Mouse (Mus musculus) kidney, postnatal 25 days (tissue): Measurements from ENCODE around the gene Ptms.
A peak's percentile ranks its signal among the peaks of the same experiment; 100 is the strongest.

Experiments
- DNase-seq, 2 experiments: peaks; one replicate each; pipeline ENCODE4 v3.0.0; 2021; ENCODE audit warnings: mixed read lengths in 2 of 2

Ptms gene

GRCm38 (mm10) chr6:124925941-124926340 lies 6.0 kb upstream of the Ptms start:
- no peak for DNase-seq

DNA sequence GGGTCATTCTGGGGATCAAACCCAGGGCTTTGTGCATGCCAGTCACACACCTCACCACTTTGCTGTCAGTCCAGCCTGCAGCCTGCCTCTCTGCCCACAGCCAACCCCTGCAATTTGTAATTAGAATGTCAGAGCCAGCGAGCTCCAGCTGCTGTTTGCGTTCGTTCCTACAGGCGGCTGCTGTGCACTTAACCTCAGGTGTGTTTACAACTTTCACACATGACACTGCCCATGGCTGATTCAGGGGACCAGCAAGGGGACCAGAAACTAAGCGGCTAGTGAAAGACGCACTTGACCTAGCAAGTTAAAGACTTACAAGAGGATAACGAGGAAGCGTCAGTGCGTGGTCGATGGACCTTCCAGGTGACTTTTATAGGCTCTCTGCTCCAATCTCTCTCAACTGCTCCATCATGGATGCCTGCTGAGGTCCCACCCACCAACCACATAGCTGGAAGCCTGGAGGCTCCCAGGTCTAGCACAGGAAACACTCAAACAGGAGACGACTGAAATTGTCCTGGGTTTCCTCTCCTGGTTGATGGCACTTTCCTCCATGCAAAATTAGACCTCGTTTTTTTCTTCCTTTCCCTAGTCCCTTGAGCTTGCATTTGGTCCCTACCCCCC lies 5.4 kb upstream of the Ptms start:
- peak in 1 of 2 experiments; percentile 68 for DNase-seq

DNA sequence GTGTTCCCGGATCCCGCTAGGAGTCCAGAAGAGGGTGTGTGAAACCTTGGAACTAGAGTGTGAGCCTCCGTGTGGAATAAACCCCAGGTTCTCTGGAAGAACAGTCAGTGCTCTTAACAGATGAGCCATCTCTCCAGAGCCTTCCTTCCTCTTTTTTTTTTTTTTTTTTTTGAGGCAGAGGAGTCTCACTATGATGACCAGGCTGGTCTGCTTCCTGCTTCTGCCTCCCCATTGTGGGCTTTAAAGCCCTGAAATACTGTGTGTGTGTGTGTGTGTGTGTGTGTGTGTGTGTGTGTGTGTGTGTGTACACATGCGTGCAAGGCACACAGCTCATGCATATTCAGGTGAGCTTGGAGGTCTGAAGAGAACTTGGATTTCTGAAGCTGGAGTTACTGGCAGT lies 1.6 kb upstream of the Ptms start:
- DNase-seq, result no peak

DNA sequence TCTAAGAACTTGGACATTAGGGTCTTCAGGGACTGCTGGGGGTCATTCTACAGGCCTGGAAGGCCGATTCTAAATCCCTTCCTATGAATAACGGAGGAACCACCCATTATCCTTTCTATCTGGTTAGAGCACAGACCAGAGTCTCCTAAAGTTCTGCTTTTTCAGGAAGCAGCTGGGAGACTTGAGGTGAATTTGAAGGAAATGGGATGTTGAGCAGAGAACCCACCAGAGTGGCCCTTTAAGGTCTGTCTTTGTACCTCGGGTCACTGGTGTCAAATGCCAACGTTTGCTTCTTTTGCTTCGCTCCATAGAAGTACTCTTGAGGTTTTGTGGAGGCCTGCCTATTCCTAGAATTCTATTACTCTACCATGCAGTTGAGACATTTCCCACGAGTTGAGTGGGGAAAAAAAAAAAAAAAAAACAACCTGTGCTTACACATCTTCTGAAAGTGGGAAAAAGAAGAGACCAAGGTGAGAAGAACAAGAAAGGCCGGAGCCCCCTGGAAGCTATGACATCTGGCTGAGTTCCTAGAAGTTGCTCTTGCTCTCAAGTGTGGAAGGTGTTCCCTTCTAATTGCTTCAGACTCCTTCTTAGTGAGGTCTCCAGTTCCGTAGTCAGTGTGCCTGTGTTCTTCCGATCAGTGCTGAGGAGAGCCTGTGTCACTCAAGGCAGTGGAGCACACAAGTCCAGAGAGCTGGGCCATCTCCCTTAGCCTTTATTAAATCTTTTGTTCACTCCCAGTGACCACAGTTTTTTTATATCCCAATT lies 599 bp upstream of the Ptms start:
- DNase-seq, result peak in 1 of 2 experiments; percentile 17

GRCm38 (mm10) chr6:124918890-124919627 lies 844 bp downstream of the Ptms start:
- no peak for DNase-seq

- no peak for DNase-seq
Measured at GRCm38 (mm10) chr6:124918331-124918690, 1.6 kb downstream of the Ptms start.

GRCm38 (mm10) chr6:124917518-124918330 lies 2.2 kb downstream of the Ptms start:
- DNase-seq, result peak; percentile 92 to 98

DNA sequence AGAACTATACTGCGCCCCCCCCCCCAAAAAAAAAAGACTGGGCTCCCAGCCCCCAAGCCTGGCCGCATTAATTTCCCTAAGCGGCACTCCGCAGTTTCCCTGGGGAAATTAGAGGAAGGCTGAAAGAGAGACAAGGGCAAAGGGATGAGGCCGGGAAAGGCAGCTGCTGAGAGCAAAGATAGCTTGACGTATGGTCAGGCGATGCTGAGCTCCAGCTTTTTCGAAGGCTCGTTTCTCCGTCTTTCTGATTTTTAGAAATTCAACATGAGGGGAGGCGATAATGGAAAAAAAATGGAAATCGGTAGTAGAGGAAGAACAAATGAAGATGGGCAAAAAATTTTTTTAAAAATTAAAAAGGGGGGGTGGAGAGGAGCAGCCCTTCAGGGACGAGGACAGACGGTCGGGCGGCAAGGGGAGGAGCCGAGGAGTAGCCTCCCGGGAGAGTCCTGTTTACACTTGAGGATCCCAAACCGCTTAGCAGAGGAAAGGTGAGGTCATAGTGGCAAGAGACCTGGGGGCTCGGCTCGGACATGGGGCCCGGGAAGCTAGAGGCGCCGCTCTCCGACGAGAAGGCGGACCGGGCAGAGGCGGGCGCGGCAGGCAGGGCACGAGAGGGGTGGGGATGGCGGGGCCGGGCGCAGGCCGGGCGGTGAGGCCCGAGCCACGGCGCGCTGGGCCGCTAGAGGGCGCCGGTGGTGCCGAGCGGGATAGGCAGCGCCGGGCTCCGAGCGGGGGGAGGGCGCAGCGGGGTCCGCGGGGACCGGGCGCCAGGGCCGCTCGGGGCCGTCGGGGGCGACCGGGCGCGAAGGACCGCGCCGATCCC lies 3.0 kb downstream of the Ptms start:
- DNase-seq, result peak; percentile 91 to 95

DNA sequence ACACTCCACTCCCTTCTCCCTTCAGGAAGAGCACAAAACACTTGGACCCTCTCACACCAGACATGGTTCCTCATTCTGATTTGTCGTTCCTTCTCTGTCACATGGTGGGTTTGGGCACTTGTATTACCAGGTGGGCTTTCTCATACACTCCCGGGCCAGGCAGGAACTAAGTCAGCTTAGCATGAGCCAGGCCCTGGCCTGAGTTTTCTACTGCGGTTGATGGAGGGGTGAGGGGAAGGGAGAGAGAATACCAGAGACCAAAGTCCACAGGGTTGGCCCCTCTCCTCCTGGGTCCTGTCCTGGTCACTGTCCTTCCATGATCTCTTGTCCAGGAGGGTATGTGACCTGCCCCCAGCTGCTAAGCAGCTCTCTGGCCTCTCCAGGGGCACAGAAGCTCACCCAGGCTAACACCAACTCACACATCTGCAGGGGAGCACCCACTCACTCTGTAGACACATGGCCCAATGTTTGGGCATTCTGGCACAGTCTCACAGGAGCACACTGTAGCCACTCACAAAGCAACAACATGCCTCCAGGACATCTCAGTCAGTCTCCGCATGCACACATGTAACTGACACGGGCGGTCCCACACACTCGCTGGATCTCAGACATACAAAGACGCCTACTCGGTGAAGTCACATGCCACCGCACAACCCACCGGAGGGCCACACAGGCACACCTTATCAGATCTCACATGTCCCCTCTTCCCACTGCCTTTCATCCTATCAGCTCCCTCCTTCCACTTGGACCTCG lies 3.8 kb downstream of the Ptms start:
- DNase-seq, result peak; percentile 65 to 90

- DNase-seq, result peak; percentile 69 to 87
Measured at GRCm38 (mm10) chr6:124915160-124915941, 4.6 kb downstream of the Ptms start.

DNA sequence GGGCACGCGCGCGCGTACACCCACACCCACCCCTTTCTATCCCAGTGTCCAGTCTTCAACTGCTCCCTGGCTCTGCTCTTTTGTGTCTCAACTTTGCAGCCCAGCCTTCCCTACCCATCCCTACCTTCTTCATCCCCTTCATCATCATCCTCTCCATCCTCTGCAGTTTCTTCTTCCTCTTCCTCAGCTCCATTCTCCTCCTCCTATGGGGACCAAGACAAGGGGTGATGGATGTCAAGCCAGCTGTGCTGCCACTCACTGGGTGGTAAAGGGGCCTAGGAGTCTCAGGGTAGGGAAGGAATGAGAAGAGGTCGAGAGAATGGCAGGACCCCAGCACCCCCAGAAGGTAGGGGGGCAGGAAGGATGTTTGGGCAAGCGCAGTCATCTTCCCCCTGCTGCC lies 5.4 kb downstream of the Ptms start:
- DNase-seq, result no peak

- DNase-seq, result peak; percentile 64 to 86
Measured at GRCm38 (mm10) chr6:124913721-124914285, 6.1 kb downstream of the Ptms start.

GRCm38 (mm10) chr6:124913214-124913613 lies 6.7 kb downstream of the Ptms start:
- DNase-seq, result peak in 1 of 2 experiments; percentile 51

DNA sequence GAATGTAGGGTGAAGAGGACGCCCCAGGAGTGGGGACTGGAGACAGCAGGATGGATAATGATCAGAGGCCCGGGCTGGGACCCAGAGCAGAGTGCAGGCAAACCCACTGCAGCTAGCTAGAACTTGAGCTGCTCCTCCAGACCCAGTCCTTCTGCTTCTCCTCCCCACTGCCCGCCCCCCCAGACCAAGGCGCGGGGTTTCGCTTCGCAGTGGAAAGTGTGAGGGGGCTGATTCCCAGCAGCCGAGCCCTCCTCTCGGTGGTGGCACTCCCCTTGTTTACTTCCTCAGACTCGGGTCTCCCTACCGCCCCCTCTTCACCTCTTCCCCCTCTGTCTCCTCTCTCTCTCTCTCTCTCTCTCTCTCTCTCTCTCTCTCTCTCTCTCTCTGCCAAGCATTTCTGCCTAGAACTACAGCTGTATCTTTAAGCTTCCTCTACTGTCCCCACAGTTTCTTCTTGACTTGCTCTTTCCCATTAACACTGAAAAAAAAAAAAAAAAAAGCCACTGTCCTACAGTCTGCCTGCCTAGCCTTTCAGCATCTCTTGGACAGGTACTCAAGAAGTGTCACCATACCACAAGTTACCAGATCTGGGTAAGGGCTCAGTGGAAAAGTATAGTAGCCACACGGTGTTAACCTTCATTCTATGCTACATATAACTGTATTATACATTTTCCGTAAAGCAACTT lies 8.2 kb downstream of the Ptms start, which contains the start of gene Lag3:
Lag3 (minus strand) TSS at position 173 of the 686 bp plus-strand sequence.
- DNase-seq, result no peak

DNA sequence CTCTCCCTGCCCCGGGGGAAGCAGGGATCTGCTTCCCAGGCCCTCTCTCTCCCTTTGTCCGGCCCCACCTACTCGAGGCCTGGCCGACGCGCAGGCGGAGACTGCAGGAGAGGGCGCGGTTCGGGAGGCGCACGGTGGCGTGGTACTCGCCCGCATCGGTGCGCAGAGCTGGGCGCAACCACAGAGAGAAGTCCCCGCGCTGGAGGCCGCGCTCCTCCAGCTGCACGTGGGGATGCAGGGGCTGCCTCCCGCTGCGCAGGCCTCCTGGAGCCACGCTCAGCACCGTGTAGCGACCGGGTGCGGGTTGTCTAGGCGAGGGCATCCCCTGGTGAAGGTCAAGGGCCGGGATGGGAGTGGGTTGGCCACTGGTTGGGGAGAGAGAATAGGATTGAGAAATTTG lies 9.9 kb downstream of the Ptms start:
- DNase-seq, result no peak

DNA sequence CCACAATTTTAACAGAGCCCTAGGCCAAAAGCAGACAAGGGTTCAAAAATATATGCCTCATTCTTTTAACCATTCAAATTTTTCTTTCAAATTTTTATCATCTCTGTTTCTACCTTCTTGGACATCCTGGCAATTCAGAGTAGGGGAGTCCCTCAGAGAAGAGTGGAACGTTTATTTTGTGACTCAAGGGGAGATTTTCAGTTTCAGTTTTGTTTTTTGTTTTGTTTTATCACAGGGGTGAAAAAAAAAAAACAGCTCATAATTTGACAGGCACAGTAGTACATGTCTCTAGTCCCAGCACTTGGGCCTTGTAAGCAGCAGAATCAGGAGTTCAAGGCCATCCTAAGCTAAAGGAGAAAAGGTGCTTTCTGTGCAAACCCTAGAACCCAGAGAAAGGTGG lies 12.1 kb downstream of the Ptms start:
- no peak for DNase-seq

DNA sequence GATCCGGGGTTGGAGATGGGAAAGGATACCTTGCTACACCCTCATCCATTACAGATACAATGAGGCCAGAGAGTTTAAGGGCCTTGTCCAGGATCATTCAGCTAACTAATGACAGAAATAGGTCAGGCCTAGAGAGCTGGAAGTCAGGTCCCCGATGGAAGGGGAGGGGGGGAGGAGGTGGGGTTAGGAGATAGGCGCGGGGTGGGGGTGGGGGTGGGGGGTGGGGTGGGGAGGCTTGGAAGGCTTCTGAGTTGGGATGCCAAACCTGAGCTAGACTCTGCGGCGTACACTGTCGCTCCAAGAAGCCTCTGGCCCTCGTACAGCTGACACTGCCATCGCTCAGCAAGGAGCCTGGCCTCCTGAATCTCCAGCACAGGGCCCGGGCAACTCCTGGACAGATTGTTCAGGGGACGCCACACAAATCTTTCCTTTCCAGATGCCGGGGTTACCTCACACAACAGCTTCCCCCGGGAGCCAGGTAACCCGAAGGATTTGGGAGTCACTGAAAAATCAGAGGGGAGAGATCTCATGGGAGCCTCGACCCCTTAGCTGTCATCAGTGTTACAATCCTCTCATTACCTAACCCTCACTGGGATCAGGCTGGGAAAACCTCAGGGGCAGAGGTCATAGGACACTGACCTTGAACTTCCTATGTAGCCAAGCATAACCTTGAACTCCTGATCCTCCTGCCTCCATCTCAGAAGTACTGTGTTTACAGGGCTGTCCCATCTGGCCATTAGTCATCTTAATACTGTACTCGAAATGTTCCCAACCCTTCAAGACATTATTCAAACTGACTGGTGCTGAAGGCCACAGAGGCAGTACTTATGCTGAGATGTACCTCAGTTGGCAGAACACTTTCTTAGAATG lies 14.7 kb downstream of the Ptms start:
- no peak for DNase-seq
